8 mouse cellular contexts compared by ENCODE assay signal in the genomic region with DNA sequence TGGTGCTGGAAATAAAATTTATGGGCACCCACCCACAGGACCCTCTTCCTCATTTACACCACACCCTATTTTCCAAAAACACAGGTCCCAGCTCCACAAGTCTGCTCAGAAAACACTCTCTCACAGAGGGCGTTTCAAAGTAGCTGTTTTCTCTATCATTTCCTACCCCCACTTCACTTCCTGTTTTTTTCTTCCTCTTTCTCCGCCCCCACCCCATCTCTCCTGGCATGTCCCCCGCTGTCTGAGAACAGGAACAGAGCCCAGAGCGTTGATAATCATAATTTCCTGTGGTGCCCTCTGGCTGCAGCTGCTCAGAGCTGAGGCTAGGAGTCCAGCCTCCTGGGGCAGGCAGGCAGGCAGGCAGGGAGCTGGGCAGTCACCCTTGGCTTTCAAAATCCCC. TPM values are rescaled to one million over a fixed set of nuclear protein-coding genes. Genes with fewer than 3 reads are reported as not detected.
DNase-seq lines count a peak whose midpoint lies in the region; ATAC-seq and TF ChIP-seq lines count a peak whose summit lies in the region.

No protein-coding gene starts in this region.

- peak overlapping the region; percentile 71 for H3K27ac ChIP-seq in heart, embryonic 16.5 days (ENCODE audit: low read length)
- peak overlapping the region; percentile 23; the same call in 1 of the 2 replicates for H3K27ac ChIP-seq in liver, embryonic 16.5 days (ENCODE audit: low read length)
- H3K27ac ChIP-seq in spleen, adult 2 months (ENCODE audit: insufficient read depth, low read length): peak overlapping the region; percentile 91
- no peak overlapping the region for H3K27ac ChIP-seq in forebrain, embryonic 10.5 days
- no peak overlapping the region for H3K27ac ChIP-seq in midbrain, embryonic 11.5 days (ENCODE audit: low read depth, low read length)

- DNase-seq in CD4-positive, CD25-positive, alpha-beta regulatory T cell, adult 2 months (ENCODE audit: low read depth, low spot score): peak; percentile 75
- peak; percentile 66 for DNase-seq in T-cell, adult 2 months (ENCODE audit: low spot score)
- peak; percentile 81 for DNase-seq in spleen, adult 2 months (ENCODE audit: low read depth in 1 of 2, low spot score in 2 of 2)
- DNase-seq in forebrain, embryonic 10.5 days (ENCODE audit: extremely low spot score, low spot score): no peak
- DNase-seq in cerebellum, postnatal 4 days (ENCODE audit: low spot score in 2 of 2): no peak
- no peak for DNase-seq in midbrain, embryonic 11.5 days (ENCODE audit: low spot score, missing footprints)

- no peaks in the 10 kb centered on the region for H3K36me3 ChIP-seq in heart, embryonic 16.5 days (ENCODE audit: control insufficient read depth, insufficient read depth)
- no peaks in the 10 kb centered on the region for H3K36me3 ChIP-seq in liver, embryonic 16.5 days (ENCODE audit: control insufficient read depth, insufficient read depth)
- H3K36me3 ChIP-seq in spleen, adult 2 months (ENCODE audit: control insufficient read depth, insufficient read depth, low read length): peaks cover 2% of the 10 kb centered on the region
- H3K36me3 ChIP-seq in forebrain, embryonic 10.5 days (replicated peaks): no peaks in the 10 kb centered on the region
- H3K36me3 ChIP-seq in midbrain, embryonic 11.5 days (ENCODE audit: control insufficient read depth, insufficient read depth, low read length): no peaks in the 10 kb centered on the region

- ATAC-seq in heart, embryonic 16.5 days (replicated peaks; ENCODE audit: extremely low read depth, insufficient read depth, low FRiP score): peak; percentile 67
- peak; percentile 69 for ATAC-seq in liver, embryonic 16.5 days (ENCODE audit: low read depth)
- no peak for ATAC-seq in midbrain, embryonic 11.5 days (ENCODE audit: low FRiP score)

- TF ChIP-seq CTCF in spleen, adult 2 months (IDR thresholded peaks at IDR 0.05; ENCODE audit: extremely low read depth, insufficient read depth, insufficient read length, insufficient replicate concordance): peak; percentile 38; the same call in 1 of the 2 replicates

- H3K4me3 ChIP-seq in heart, embryonic 16.5 days (ENCODE audit: low read length): no peak overlapping the region
- no peak overlapping the region for H3K4me3 ChIP-seq in liver, embryonic 16.5 days (ENCODE audit: low read depth, low read length)
- H3K4me3 ChIP-seq in spleen, adult 2 months (ENCODE audit: extremely low read depth, insufficient read depth, insufficient read length): no peak overlapping the region
- no peak overlapping the region for H3K4me3 ChIP-seq in forebrain, embryonic 10.5 days
- H3K4me3 ChIP-seq in midbrain, embryonic 11.5 days (ENCODE audit: low read depth, low read length): no peak overlapping the region

- H3K27me3 ChIP-seq in heart, embryonic 16.5 days (ENCODE audit: control insufficient read depth, insufficient read depth, low read length): no peaks in the 10 kb centered on the region
- no peaks in the 10 kb centered on the region for H3K27me3 ChIP-seq in liver, embryonic 16.5 days (ENCODE audit: control insufficient read depth, insufficient read depth, low read depth, low read length)
- H3K27me3 ChIP-seq in spleen, adult 2 months (ENCODE audit: control insufficient read depth, insufficient read depth, low read length): no peaks in the 10 kb centered on the region
- no peaks in the 10 kb centered on the region for H3K27me3 ChIP-seq in forebrain, embryonic 10.5 days (ENCODE audit: poor library complexity, severe bottlenecking)
- no peaks in the 10 kb centered on the region for H3K27me3 ChIP-seq in midbrain, embryonic 11.5 days (ENCODE audit: control insufficient read depth, insufficient read depth, low read length)

- TF ChIP-seq POLR2A in spleen, adult 2 months (IDR thresholded peaks at IDR 0.05; ENCODE audit: low read depth, low read length): no peak

- WGBS in heart, embryonic 16.5 days: 5% methylated on average over 4 of the region's 4 CpGs
- WGBS in liver, embryonic 16.5 days (ENCODE audit: insufficient replicate concordance): 10% methylated on average over 4 of the region's 4 CpGs
- WGBS in spleen, adult 2 months: 0% methylated on average over 4 of the region's 4 CpGs
- WGBS in forebrain, embryonic 10.5 days: 54% methylated on average over 4 of the region's 4 CpGs
- WGBS in midbrain, embryonic 11.5 days: 59% methylated on average over 4 of the region's 4 CpGs

- peak overlapping the region; percentile 0; the same call in 1 of the 2 replicates for H3K4me2 ChIP-seq in heart, embryonic 16.5 days (ENCODE audit: low read depth, low read length)
- no peak overlapping the region for H3K4me2 ChIP-seq in liver, embryonic 16.5 days (ENCODE audit: low read depth, low read length)
- H3K4me2 ChIP-seq in midbrain, embryonic 11.5 days: no peak overlapping the region

- no peaks in the 10 kb centered on the region for H3K9me3 ChIP-seq in heart, embryonic 16.5 days (replicated peaks; ENCODE audit: control insufficient read depth, low read length)
- no peaks in the 10 kb centered on the region for H3K9me3 ChIP-seq in liver, embryonic 16.5 days (replicated peaks; ENCODE audit: control insufficient read depth, low read length)
- no peaks in the 10 kb centered on the region for H3K9me3 ChIP-seq in forebrain, embryonic 10.5 days
- H3K9me3 ChIP-seq in midbrain, embryonic 11.5 days (ENCODE audit: control insufficient read depth, low read length): no peaks in the 10 kb centered on the region

- H3K9ac ChIP-seq in heart, embryonic 16.5 days (ENCODE audit: low read length): no peak overlapping the region; the same call in 1 of the 2 replicates
- H3K9ac ChIP-seq in liver, embryonic 16.5 days (ENCODE audit: low read depth, low read length): no peak overlapping the region
- no peak overlapping the region for H3K9ac ChIP-seq in midbrain, embryonic 11.5 days (ENCODE audit: low read length)

- H3K4me1 ChIP-seq in heart, embryonic 16.5 days (ENCODE audit: control insufficient read depth, insufficient read depth, low read length): peaks cover 40% of the 10 kb centered on the region
- no peaks in the 10 kb centered on the region for H3K4me1 ChIP-seq in liver, embryonic 16.5 days (ENCODE audit: control insufficient read depth, low read depth, low read length)
- peaks cover 23% of the 10 kb centered on the region; the same call in 1 of the 2 replicates for H3K4me1 ChIP-seq in spleen, adult 2 months (ENCODE audit: control insufficient read depth, insufficient read depth, insufficient read length)
- H3K4me1 ChIP-seq in forebrain, embryonic 10.5 days: peaks cover 6% of the 10 kb centered on the region; the same call in 1 of the 2 replicates
- no peaks in the 10 kb centered on the region for H3K4me1 ChIP-seq in midbrain, embryonic 11.5 days (ENCODE audit: control insufficient read depth, insufficient read depth, low read length)

RNA-seq across cellular contexts. Expression of a gene that starts 39.9 kb away (rescaled TPM):
- 22.3 and 22.4 TPM in 2 replicates for polyA plus RNA-seq in heart, embryonic 16.5 days (2015; fragmentation: Nextera tagmentation; extraction: Ambion mirVana)
- polyA plus RNA-seq in liver, embryonic 16.5 days (2015; fragmentation: Nextera tagmentation; extraction: Ambion mirVana): 2.7 and 2.8 TPM in 2 replicates
- 9.6 and 11.3 TPM in 2 replicates for polyA plus RNA-seq in spleen, adult 2 months (2012; rRNA removed)
- 5.3 and 6.3 TPM in 2 replicates for polyA plus RNA-seq in forebrain, embryonic 10.5 days (2016; fragmentation: Nextera tagmentation; extraction: Ambion mirVana)
- 14.4 and 18.2 TPM in 2 replicates for polyA plus RNA-seq in midbrain, embryonic 11.5 days (2014; fragmentation: Nextera tagmentation; extraction: Ambion mirVana)

Comparison
In these comparisons a context has a peak if more than half of its experiments do, and no peak if none do; other contexts are left out.
1. DNase-seq: peak in CD4-positive, CD25-positive, alpha-beta regulatory T cell, adult 2 months (single experiment), T-cell, adult 2 months (single experiment) and spleen, adult 2 months (2 of 2); none in forebrain, embryonic 10.5 days (single experiment), cerebellum, postnatal 4 days (0 of 2) and midbrain, embryonic 11.5 days (single experiment).
2. H3K27ac ChIP-seq: peak in heart, embryonic 16.5 days (single experiment), liver, embryonic 16.5 days (single experiment) and spleen, adult 2 months (single experiment); none in forebrain, embryonic 10.5 days (single experiment) and midbrain, embryonic 11.5 days (single experiment).